Mouse (Mus musculus) frontal cortex, postnatal 36 days (tissue): Measurements from ENCODE around the gene Hint3.

Experiments used
- DNase-seq, 2 experiments: peaks; one replicate each; pipeline ENCODE4 v3.0.0; 2022; ENCODE audit warnings: low spot score in 2 of 2

The Hint3 gene

DNA sequence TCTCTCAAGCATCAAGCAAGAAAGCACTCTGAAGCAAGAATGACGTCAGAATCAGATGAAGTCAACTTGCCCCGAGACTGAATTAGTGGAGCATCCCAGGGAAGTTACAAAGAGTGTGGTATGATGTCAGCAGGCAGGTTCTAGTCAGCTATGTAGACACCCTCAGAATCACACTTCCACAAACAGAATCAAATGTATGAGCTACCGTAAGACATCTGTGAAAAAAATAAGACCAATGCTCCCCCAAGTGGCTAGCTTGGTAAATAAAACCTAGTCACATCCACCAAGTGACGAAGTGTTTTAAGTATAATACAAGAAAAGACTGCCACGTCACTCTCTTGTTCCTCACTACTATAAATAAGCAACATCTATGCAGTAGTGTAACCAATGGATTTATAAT is 42.4 kb downstream of the Hint3 start:
- DNase-seq, result peak in 1 of 2 experiments; percentile 39

DNA sequence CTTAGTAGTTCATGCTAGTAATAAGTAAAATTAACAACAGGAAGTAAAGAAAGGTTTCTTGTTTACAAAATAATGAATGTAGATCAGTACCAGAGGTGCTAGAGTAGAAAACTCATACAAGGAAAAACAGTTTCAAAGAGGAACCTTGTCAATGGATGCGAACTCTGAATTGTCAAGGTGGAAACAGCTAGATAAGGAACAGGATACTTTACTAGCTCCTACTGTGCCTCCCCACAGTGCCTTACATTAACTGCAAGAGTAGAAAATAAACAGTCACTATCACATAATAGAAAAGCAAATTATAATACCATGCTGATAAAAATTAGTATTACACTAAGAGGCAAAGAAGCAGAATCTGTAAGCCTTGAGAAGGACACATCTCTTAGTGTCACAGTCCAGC is 43.7 kb downstream of the Hint3 start:
- DNase-seq, result no peak

DNA sequence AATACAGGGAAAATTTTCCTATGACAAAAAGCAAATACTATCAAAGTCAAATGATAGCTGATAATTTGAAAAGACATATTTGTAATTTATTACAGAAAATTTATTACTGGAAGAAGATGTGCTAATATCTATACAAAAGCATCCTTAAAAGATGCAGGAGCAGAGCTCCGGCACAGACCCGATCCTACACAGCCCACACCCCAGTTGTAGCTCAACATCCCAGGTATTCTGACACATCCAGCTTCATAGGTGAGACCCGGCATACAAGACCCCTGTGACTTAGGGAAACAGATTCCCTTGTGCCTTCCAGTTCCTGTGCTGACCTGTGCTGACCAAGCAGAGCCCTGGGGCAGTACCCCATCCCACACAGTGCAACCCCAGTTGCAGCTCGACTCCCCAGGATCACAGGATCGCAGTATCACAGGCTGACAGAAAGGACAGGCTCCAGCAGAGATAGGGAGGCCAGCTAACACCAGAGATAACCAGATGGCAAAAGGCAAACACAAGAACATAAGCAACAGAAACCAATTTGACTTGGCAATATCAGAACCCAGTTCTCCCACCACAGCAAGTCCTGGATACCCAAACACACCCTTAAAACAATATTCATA is 51.7 kb downstream of the Hint3 start:
- no peak for DNase-seq

DNA sequence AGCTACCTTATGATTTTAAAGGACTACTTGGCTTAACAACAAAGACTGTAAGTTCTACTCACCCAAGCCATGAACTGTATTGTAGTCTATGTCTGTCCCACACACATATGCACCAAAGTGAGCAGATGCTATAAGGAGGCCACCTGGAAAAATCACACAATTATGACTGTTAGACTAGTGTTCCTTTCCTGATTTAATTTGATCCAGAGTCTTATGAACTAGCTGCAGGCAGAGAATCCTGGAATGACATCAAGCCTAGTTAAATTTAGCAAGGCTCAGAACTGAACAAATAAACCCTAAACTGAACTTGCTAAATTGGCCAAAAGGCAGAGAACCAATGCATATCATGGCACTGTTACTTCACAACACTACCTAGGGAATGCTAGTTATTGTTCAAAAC is 63.1 kb downstream of the Hint3 start:
- no peak for DNase-seq

DNA sequence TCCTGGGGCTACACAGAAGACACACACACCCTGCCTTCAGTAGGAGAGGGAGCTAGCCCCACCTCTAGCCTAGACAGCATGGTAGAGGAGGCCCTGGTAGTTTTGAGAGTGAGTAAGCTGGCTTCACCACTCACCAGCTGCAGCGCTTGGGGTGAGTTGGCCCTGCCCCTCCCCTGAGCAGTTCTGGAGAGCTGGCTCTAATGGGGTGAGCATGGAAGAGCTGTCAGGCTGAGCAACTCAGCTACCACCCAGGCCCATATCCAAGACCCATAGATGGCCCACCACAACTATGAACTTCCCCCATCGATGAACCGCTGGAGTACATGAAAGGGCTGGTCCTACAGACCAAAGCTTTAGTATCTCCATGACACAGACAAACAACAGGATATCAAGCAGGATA is 64.8 kb downstream of the Hint3 start:
- DNase-seq, result no peak
